Mouse (Mus musculus) gastrocnemius, postnatal 10 days (tissue): ENCODE measurements around the gene Itsn1. TPM values are rescaled to one million over a fixed set of nuclear protein-coding genes. Genes with fewer than 3 reads are reported as not detected.

Experiments used
- DNase-seq: peaks from one replicate; pipeline ENCODE4 v3.0.0; 2021; ENCODE audit warnings: mixed read lengths
- total RNA-seq, 2 experiments: library from RNA; stranded (reverse); gene quantifications; 2 replicates each; pipeline ENCODE4 v1.2.3; 2021

Gene Itsn1
- total RNA-seq, 2 experiments from 2014 or later: 60.2 to 81.2 TPM

DNA sequence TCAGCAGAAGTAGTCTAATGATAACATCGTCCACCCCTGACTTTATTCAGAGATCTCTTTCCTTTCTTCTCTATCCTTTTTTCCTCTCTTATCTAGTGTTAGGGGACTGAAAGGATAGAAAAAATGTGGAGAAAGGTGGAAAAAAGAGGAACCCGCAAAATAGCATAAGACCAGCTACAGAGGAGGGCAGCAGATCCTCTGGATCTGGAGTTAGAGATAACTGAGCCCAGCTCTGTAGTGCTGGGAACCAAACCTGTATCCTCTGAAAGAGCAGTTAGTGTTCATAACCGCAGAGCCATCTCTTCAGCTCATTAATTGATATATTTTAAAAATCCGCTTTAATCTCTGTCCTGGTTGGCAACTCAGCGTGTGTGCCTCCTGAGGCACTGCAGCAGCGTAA, 84.5 kb downstream of the Itsn1 start:
- no peak for DNase-seq

DNA sequence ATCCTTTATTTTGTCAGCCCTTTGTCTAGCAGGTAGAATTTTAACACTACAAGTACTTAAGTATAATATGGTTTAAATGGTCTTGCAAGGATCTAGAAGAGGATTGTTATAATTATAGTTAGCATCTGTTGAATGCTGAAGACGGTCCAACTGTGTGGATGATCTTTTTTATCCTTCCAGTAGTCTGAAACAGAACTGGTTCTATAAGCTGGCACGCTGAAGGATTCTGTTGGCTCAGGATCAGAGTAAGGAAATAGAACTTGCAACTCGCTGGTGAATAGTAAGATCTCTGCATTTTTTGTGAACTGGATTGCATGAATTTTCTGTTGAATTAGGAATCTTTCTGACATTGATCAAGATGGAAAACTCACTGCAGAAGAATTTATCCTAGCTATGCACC, 86.0 kb downstream of the Itsn1 start:
- no peak for DNase-seq

DNA sequence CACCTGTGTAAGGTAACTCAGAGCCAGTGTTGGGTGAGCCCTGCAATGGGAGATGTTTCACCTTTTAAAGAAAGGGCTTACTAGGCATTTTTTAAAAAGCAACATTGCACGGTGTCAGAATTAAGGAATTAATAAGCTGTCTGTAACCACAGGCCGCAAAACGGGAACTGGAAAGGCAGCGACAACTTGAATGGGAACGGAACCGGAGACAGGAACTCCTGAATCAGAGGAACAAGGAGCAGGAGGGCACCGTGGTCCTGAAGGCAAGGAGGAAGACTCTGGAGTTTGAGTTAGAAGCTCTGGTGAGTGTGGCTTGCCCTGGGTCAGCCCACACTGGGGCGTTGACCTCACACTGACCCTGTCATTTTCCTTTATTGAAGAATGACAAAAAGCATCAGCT, 91.2 kb downstream of the Itsn1 start:
- no peak for DNase-seq

DNA sequence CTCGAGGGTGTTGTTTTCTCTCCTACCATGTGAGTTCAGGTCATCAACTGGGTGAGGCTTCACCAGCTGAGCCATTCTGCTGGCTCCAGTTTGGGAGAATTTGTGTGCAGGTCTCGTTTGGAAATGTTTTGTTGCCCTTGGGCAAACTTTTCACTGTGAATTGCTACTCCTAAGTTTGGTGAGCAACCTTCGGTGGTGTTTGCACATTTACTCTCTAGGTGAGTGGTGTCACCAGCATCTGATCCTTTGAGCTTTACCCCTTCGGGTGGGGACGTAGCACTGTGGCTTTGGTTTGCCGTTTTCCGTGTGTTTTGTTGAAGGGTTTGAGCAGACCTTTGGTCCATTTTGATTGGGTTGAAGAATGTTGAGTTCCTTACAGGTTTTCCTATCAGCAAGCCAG, 93.2 kb downstream of the Itsn1 start:
- no peak for DNase-seq

DNA sequence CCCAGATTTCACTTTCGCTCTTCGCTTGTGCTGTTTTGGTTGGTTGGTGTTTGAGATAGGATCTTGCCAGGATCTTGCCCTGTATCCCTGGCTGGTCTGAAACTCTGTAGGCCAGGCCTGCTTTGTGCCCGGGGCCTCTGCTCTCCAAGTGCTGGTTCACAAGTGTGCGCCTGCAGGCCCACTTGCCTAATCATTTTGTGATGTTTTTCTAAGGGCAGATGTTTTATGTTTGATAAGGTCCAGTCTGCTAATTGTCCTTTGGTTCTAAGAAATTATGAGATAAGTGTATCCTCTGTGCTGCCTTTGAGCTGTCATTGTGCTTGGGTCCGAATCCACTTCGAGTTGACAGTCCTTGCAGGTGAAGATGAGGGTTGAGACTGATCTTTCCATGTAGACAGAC, 93.7 kb downstream of the Itsn1 start:
- DNase-seq: no peak

DNA sequence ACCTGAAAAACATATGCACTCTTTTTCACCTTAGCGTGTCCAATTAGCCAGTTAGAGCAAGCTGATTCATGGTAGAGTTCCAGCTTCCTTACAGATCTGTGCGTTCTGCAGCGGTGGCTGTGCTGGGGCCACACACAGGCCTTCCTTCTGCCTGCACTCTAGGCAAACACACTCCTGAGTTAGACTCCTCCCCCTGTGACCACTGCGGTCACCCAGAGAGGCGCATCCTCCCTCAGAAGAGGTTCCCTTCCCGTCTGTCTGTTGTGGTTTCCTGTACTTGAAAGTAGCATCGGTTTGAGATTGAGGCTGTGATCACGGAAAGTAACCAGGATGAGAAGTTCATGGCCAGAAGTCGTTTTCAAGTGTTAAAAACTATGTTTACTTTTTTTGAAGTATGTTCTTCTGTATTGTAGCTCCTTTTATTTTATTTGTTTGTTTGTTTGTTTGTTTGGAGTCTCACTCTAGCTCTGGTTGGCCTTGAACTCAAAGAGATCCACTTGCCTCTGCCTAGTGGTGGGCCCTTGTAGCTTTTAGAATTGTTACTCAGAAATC, 96.8 kb downstream of the Itsn1 start:
- DNase-seq: no peak

DNA sequence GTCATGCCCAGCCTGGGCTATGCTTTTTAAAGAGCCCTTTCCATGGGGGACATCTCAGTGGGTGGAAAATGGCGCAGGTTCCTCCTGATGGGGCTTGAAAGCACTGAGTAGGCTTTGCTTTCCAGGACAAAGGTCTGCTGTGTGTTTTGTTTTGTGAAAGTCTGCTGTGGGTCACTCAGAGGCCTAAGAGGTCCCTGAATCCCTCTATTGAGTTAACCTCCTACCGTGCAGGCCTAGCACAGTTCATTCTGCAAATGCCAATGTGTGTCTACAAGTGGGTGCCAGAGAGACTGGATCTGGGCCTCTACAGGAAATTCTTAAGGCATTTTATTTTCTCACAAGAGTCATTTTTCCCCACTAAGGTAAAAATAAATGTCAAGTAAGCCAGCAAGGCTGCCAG, 97.8 kb downstream of the Itsn1 start:
- DNase-seq: no peak

DNA sequence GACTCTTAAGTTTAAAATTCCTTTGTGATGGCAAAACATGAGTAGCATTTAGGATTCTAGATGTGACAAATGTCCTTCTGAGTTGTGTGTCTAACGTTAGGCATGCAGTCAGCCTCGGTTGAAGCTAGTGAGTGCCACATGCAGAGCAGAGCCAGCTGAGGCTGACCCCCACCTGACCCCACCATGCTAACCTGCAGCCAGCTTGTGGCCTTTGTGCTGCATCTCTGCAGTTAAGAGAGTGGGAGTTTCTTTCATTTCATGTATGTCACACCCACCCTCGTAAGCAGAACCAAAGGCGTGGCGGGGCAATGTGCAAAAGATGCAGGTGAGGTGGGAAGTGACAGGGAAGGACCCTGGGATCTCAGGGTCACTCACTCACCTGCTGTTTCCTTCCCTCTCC, 98.4 kb downstream of the Itsn1 start:
- no peak for DNase-seq

DNA sequence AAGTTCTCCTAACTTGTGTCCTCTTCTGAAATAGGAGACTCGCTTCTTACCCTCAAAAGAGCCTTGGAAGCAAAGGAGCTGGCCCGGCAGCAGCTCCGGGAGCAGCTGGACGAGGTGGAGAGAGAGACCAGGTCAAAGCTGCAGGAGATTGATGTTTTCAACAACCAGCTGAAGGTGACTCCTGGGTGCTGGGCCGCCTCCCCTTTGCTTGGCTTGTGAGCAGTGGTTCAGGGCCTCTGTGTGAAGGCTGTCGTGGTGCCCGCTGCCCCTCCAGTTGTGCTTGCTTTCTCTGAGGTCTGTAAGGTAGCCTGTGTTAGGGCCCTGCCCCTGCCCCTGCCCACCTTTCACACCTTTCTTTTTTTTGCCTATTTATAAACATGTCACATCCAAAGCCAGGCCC, 99.1 kb downstream of the Itsn1 start:
- DNase-seq: no peak

DNA sequence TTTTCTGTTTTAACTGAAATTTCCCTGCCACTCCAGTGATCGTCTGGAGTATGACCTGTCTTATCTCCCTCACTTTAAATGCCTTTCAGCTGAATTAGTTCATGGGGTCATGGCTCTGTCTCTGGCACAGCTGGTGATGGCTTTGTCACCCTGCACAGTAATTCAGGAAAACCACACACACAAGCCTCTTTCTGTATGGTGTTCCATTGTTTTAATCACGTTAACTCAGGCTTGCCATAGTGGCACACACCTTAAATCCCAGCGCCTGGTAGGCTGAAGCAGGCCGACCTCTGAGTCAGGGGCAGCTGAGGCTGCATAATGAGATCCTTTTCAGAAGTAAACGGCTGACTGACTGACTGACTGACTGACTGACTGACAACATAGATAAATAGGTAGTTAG, 99.5 kb downstream of the Itsn1 start:
- DNase-seq: no peak

DNA sequence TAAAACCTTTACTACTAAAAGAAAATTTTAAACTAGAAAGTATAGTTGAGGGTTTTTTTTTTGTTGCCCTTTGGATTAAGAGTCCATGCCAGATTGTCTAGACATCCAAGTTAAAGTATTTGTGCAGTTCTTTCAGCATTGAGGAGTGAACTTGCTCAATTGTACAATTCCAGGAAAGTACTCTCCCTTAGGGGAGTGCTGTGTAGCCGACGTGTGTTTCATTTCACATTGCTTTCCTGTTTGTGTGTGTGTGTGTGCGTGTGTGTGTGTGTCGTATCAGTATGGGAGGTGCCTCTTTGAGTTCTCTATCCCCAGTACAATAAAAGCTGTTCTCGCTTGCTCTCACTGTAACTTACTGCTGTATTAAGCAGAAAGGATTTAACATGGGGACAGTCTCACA, 100.0 kb downstream of the Itsn1 start:
- DNase-seq: no peak

DNA sequence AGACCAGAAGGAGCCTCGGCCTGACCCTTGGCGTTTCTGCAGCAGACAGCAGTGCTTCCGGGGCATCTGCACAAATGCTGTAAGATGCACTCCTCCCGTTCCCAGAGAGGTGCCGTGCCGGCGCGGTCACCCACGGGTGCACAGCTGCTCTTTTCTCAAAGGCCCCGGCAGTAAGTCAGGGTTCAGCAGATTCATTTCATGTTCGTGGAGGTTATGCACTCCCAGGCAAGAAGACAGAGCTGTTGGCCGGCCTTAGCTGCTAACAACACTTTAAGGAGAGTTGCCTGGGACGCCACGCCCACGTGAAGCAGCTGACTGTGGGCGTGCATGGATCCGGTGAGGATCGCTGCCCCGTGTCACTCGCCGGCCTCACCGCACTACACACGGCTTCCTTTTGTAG, 101.2 kb downstream of the Itsn1 start:
- no peak for DNase-seq

DNA sequence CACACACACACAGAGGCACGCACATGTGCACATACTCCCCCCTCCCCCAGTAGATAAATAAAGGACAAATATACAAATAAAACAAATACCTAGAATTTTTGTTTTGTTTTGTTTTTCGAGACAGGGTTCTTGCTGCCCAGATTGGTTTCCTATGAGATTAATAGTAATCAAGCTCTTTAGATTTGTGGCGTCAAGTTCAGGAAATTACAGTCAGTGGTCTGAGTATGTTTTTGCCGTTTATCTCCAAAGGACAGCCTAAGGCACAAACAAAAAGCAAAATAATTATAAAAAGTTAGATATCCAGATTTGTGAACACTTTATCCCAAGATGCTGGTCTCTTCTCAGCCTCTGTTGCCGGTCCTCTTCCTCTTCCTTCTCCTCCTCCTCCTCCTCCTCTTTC, 104.0 kb downstream of the Itsn1 start:
- DNase-seq: no peak

DNA sequence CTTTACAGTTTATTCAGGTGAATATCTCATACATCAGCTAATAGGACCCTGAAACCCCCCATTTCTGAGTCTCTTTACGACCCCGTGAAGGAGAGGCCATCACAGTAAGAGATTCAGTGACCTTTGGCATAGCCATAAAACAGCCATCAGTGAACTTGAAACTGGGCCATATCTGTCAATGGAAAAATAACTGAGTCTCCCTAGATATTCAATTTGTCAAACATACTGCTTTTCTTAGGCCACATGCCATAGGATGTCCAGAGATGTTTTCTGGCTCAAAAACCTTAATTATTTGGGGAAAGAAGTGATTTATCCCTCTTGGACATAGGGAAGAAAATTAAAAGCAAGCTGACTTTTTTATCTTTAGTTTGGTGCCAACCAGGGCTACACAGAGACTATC, 104.5 kb downstream of the Itsn1 start:
- no peak for DNase-seq

DNA sequence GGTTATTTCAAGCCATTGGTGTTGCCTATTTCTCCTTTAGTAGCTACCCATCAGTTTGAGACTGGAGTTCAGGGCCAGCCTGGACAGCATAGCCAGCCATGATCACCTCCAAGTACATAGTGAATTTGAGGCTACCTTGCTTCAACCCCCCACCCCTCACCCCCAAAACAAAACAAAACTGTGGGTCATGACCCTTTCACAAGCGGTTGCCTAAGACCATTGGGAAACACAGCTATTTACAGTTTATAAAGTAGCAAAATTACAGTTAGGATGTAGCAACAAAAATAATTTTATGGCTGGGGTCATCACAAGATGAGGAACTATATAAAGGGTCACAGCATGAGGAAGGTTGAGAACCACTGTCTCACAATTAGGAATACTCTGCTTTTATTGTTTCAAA, 104.9 kb downstream of the Itsn1 start:
- no peak for DNase-seq

DNA sequence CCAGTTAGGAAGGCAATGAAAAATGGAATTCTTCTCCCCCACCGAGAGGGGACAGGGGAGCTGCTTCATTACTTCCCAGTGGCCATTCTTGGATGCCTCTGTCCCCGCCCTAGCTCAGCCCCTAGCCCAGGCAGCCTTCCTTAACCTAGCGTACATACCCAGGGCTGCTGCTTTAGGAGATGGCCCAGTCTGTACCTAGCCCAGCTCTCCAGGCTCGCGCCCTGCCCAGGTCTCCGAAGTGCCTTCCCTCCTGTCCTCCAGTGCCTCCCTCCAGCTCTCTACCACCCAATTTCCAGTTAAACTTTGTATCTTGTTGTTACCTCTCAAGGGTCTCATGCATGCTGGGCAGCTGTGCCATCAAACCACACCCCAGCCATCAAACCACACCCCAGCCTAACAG, 106.7 kb downstream of the Itsn1 start:
- no peak for DNase-seq

DNA sequence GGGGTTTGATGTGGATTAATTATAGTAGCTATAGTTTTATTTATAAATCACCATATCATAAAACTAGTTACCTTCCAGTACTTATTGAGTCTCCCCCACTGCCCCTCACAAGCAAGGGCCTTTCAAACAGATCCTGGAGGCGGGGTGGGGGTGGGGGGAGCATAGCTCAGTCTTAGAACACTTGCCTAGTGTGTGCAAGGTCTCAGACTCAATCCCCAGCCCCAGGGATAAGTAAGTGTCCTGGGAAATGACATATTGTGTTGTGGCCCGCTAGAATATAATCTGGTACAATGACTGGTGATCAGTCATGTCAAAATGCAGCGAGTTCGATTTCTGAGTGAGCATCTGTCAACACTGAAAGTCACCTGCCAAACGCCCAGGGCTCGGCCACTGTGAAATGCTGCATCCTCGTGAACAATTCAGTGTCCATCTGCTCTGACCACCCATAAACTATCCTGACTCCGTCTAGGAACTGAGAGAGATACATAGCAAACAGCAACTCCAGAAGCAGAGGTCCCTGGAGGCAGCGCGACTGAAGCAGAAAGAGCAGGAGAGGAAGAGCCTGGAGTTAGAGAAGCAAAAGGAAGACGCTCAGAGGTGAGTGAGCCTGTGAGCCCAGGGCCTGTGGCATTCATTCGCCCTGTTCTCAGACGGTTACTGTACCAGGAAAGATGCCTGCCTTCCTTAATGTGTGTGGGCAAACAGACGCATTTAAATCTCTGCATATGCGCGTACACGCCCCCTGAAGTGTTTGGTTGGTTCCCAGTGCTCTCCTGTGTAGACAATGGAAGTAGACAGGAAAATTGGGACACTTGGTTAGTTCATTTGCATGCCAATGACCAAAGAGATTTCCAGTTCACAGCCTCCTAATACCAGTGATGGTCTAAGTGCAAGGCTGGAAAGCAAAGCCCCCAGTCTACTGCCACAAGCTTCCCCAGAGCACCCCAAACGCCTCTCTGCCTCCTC, 107.8 kb downstream of the Itsn1 start:
- no peak for DNase-seq

DNA sequence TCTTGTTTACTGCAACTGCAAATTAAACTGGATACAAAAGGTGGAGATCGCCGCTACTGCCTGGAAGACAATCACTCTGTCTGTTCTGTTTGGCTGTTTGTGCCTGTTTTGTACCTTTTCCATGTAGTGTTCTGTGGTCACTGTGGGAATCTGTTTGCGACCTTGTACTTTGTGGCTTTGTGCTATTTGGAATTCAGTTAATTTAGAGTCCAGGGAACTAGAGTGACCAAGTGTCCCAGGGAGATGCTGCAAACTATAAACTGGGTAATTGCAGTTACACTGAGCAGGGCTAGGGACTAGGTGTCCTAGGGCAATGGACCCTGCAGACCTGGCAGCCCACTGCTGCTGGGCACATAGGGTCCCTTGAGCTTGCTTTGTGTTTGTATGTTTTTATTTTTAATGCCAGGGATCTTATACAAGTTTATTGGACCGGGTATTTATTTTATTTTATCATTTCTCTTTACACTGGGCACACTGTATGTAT, 108.5 kb downstream of the Itsn1 start:
- no peak for DNase-seq

DNA sequence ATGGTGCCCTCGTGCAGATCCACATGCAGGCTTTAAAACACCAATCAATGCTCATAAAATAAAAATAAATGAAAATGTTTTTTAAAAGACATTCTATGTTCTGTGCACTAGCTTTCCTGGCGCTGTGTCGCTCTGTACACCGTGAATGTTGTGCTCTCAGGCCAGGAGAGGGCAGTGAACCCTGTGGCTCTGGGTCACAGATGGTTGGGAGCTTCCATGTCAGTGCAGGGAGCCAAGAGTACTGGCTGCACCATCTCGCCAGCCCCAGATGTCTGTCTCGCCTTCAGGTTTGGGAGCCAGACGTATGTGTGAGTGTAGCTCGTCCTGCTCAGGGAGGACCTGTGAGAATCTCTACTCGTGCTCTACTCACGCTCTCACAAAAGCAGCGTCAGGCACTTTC, 109.7 kb downstream of the Itsn1 start:
- DNase-seq: no peak

DNA sequence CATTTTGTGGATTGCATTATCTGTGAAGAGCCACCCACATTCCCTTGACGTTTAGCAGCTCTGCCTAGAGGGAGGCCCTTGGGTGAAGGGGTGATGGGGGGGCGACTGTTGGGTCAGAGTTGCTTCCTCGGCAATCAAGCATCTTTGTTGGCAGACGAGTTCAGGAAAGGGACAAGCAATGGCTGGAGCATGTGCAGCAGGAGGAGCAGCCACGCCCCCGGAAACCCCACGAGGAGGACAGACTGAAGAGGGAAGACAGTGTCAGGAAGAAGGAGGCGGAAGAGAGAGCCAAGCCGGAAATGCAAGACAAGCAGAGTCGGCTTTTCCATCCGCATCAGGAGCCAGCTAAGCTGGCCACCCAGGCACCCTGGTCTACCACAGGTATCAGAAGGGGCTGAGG, 110.4 kb downstream of the Itsn1 start:
- DNase-seq: peak; percentile 40

DNA sequence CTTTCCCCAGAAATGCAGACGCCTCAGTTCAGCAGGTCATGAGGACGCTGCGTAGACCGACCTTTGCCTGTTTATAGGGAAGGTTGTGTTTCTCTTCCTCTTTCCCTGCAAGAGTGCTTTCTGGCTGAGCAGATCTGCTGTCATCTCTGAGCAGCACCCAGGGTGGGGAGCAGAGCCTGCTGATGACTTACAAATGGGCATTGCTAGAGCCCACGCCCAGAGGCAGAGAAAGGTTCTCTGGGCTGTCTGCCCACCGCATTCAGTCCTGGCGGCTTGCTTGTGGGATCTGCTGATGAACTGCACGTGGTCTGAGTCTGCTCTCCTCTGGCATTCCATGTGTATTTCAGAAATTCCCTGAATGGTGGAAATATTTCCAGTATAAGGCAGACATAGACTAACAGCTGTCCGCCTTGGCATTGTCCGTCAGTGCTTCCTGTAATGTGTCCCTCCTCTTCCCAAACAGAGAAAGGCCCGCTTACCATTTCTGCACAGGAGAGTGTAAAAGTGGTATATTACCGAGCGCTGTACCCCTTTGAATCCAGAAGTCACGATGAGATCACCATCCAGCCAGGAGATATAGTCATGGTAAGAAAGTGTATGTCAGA, 112.0 kb downstream of the Itsn1 start:
- DNase-seq: peak; percentile 67

DNA sequence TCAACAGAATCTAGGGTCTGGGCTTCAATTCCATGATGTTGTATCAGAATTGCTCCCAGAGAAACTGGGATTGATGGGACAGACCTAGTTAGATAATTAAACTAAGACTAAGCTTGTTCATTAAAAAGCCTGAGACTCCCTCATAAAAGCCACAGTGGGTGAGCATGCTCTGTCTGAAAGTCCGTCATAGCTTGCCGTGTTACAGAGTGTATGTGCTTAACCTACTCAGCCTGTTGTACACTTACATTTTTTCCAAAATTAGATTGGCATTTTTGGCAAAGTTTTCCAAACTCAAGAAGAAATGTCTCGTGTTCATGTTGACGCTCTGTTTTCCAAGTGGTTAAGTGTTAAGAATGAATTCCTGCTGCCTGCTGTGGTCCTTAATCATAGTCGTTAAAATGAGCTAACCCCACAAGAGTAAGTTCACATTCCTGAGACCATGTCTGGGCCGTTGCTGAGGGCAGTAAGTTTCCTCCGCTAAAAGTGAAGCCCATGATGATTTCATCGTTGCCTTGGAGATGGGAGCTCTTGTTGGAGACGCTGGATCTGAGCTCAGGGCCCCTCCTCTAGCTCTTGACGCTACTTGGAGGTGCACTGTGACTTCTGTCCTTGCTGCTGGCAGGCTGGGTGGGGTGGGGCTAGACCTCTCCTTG, 117.1 kb downstream of the Itsn1 start:
- DNase-seq: no peak
